Mouse (Mus musculus): ENCODE results near the gene Fut1. TPM values are rescaled to one million over a fixed set of nuclear protein-coding genes. Genes with fewer than 3 reads are reported as not detected.

The Fut1 gene
- polyA plus RNA-seq, 1 experiment from 2014 or later: not detected

GRCm38 (mm10) chr7:45668921-45669320 is 51.8 kb downstream of the Fut1 start:
- DNase-seq (ENCODE audit: low spot score): no peak
- H3K9ac ChIP-seq (ENCODE audit: low read length): no peak overlapping the region
- H3K4me1 ChIP-seq (ENCODE audit: control insufficient read depth, insufficient read depth, low read length): no peaks in the 10 kb centered on the region
- no peaks in the 10 kb centered on the region for H3K9me3 ChIP-seq (ENCODE audit: control insufficient read depth, low read length)
- WGBS: 95% methylated on average over 9 of the region's 9 CpGs
- no peak for ATAC-seq (ENCODE audit: insufficient read depth, low FRiP score, low TSS enrichment)
- H3K4me2 ChIP-seq (ENCODE audit: low read depth): no peak overlapping the region
- no peaks in the 10 kb centered on the region for H3K36me3 ChIP-seq (ENCODE audit: control insufficient read depth, insufficient read depth, low read length)
- no peaks in the 10 kb centered on the region for H3K27me3 ChIP-seq (ENCODE audit: control insufficient read depth, insufficient read depth, low read length)
- H3K27ac ChIP-seq (ENCODE audit: low read depth, low read length): no peak overlapping the region
- no peak overlapping the region for H3K4me3 ChIP-seq (ENCODE audit: low read depth, low read length)

Other genes with a start within 250 kb of the Fut1 start
- 1.6 and 3.4 TPM in 2 replicates for gene Lin7b, start 246.7 kb upstream of the Fut1 start, polyA plus RNA-seq (2014; fragmentation: Nextera tagmentation; extraction: Ambion mirVana)
- 66.4 and 74.1 TPM in 2 replicates for gene Snrnp70, start 221.5 kb upstream of the Fut1 start, polyA plus RNA-seq (2014; fragmentation: Nextera tagmentation; extraction: Ambion mirVana)
- gene Kcna7, start 211.6 kb upstream of the Fut1 start, polyA plus RNA-seq (2014; fragmentation: Nextera tagmentation; extraction: Ambion mirVana): 0.20 TPM in 1 of 2 replicates, not detected in the other
- 1.2 and 1.6 TPM in 2 replicates for gene Ntf5, start 203.6 kb upstream of the Fut1 start, polyA plus RNA-seq (2014; fragmentation: Nextera tagmentation; extraction: Ambion mirVana)
- not detected in 2 replicates for gene Lhb, start 196.5 kb upstream of the Fut1 start, polyA plus RNA-seq (2014; fragmentation: Nextera tagmentation; extraction: Ambion mirVana)
- 32.8 and 37.2 TPM in 2 replicates for gene Gys1, start 182.4 kb upstream of the Fut1 start, polyA plus RNA-seq (2014; fragmentation: Nextera tagmentation; extraction: Ambion mirVana)
- 165 and 172 TPM in 2 replicates for gene Ruvbl2, start 179.2 kb upstream of the Fut1 start, polyA plus RNA-seq (2014; fragmentation: Nextera tagmentation; extraction: Ambion mirVana)
- 5,316 and 5,449 TPM in 2 replicates for gene Ftl1, start 157.4 kb upstream of the Fut1 start, polyA plus RNA-seq (2014; fragmentation: Nextera tagmentation; extraction: Ambion mirVana)
- 193 and 206 TPM in 2 replicates for gene Bax, start 150.4 kb upstream of the Fut1 start, polyA plus RNA-seq (2014; fragmentation: Nextera tagmentation; extraction: Ambion mirVana)
- 0.26 and 0.57 TPM in 2 replicates for gene Tulp2, start 135.4 kb upstream of the Fut1 start, polyA plus RNA-seq (2014; fragmentation: Nextera tagmentation; extraction: Ambion mirVana)
- not detected in 2 replicates for gene Gm45808, start 130.5 kb upstream of the Fut1 start, polyA plus RNA-seq (2014; fragmentation: Nextera tagmentation; extraction: Ambion mirVana)
- gene Dhdh, start 128.5 kb upstream of the Fut1 start, polyA plus RNA-seq (2014; fragmentation: Nextera tagmentation; extraction: Ambion mirVana): 2.8 and 2.9 TPM in 2 replicates
- gene Nucb1, start 106.9 kb upstream of the Fut1 start, polyA plus RNA-seq (2014; fragmentation: Nextera tagmentation; extraction: Ambion mirVana): 110 and 113 TPM in 2 replicates
- 16.0 and 17.7 TPM in 2 replicates for gene Ppp1r15a, start 91.0 kb upstream of the Fut1 start, polyA plus RNA-seq (2014; fragmentation: Nextera tagmentation; extraction: Ambion mirVana)
- gene Plekha4, start 91.0 kb upstream of the Fut1 start, polyA plus RNA-seq (2014; fragmentation: Nextera tagmentation; extraction: Ambion mirVana): 1.3 and 2.3 TPM in 2 replicates
- 0.78 and 1.1 TPM in 2 replicates for gene Hsd17b14, start 62.4 kb upstream of the Fut1 start, polyA plus RNA-seq (2014; fragmentation: Nextera tagmentation; extraction: Ambion mirVana)
- gene Bcat2, start 47.1 kb upstream of the Fut1 start, polyA plus RNA-seq (2014; fragmentation: Nextera tagmentation; extraction: Ambion mirVana): 34.1 and 37.4 TPM in 2 replicates
- gene Fgf21, start 1.8 kb upstream of the Fut1 start, polyA plus RNA-seq (2014; fragmentation: Nextera tagmentation; extraction: Ambion mirVana): not detected in 2 replicates
- gene Izumo1, start 4.5 kb downstream of the Fut1 start, polyA plus RNA-seq (2014; fragmentation: Nextera tagmentation; extraction: Ambion mirVana): not detected in 2 replicates
- gene Rasip1, start 10.2 kb downstream of the Fut1 start, polyA plus RNA-seq (2014; fragmentation: Nextera tagmentation; extraction: Ambion mirVana): 5.7 and 7.5 TPM in 2 replicates
- gene Mamstr, start 22.7 kb downstream of the Fut1 start, polyA plus RNA-seq (2014; fragmentation: Nextera tagmentation; extraction: Ambion mirVana): 2.9 and 5.6 TPM in 2 replicates
- gene Fut2, start 49.1 kb downstream of the Fut1 start, polyA plus RNA-seq (2014; fragmentation: Nextera tagmentation; extraction: Ambion mirVana): 0.08 and 0.11 TPM in 2 replicates
- gene Ntn5, start 66.7 kb downstream of the Fut1 start, polyA plus RNA-seq (2014; fragmentation: Nextera tagmentation; extraction: Ambion mirVana): 1.1 and 1.4 TPM in 2 replicates
- 1.7 and 2.1 TPM in 2 replicates for gene Sec1, start 77.1 kb downstream of the Fut1 start, polyA plus RNA-seq (2014; fragmentation: Nextera tagmentation; extraction: Ambion mirVana)
- gene Car11, start 82.6 kb downstream of the Fut1 start, polyA plus RNA-seq (2014; fragmentation: Nextera tagmentation; extraction: Ambion mirVana): 11.5 and 12.4 TPM in 2 replicates
- 3.3 and 3.7 TPM in 2 replicates for gene Dbp, start 87.8 kb downstream of the Fut1 start, polyA plus RNA-seq (2014; fragmentation: Nextera tagmentation; extraction: Ambion mirVana)
- gene Rpl18, start 98.2 kb downstream of the Fut1 start, polyA plus RNA-seq (2014; fragmentation: Nextera tagmentation; extraction: Ambion mirVana): 929 and 960 TPM in 2 replicates
- gene Sphk2, start 100.7 kb downstream of the Fut1 start, polyA plus RNA-seq (2014; fragmentation: Nextera tagmentation; extraction: Ambion mirVana): 23.7 and 25.3 TPM in 2 replicates
- 0.28 and 0.42 TPM in 2 replicates for gene Fam83e, start 103.9 kb downstream of the Fut1 start, polyA plus RNA-seq (2014; fragmentation: Nextera tagmentation; extraction: Ambion mirVana)
- gene Spaca4, start 108.5 kb downstream of the Fut1 start, polyA plus RNA-seq (2014; fragmentation: Nextera tagmentation; extraction: Ambion mirVana): not detected in 2 replicates
- 3.8 and 4.3 TPM in 2 replicates for gene Lmtk3, start 166.4 kb downstream of the Fut1 start, polyA plus RNA-seq (2014; fragmentation: Nextera tagmentation; extraction: Ambion mirVana)
- 1.1 and 1.8 TPM in 2 replicates for gene Sult2b1, start 167.4 kb downstream of the Fut1 start, polyA plus RNA-seq (2014; fragmentation: Nextera tagmentation; extraction: Ambion mirVana)
- gene Cyth2, start 197.3 kb downstream of the Fut1 start, polyA plus RNA-seq (2014; fragmentation: Nextera tagmentation; extraction: Ambion mirVana): 223 and 239 TPM in 2 replicates
- gene Kcnj14, start 207.5 kb downstream of the Fut1 start, polyA plus RNA-seq (2014; fragmentation: Nextera tagmentation; extraction: Ambion mirVana): 0.88 and 1.4 TPM in 2 replicates
- 69.8 and 76.5 TPM in 2 replicates for gene Grwd1, start 213.7 kb downstream of the Fut1 start, polyA plus RNA-seq (2014; fragmentation: Nextera tagmentation; extraction: Ambion mirVana)

Measured in neural tube, embryonic 11.5 days (tissue).